Mouse (Mus musculus): ENCODE results near the gene Proser2. TPM values are rescaled to one million over a fixed set of nuclear protein-coding genes. Genes with fewer than 3 reads are reported as not detected.
"Not testable (repeated sequence)": the region's sequence is repeated elsewhere in the genome, so short reads cannot be mapped to it uniquely, and the experiment has no call there.

Proser2 gene
- total RNA-seq, 4 experiments from 2014 or later = 0.70 to 0.97 (median 0.90) TPM

DNA sequence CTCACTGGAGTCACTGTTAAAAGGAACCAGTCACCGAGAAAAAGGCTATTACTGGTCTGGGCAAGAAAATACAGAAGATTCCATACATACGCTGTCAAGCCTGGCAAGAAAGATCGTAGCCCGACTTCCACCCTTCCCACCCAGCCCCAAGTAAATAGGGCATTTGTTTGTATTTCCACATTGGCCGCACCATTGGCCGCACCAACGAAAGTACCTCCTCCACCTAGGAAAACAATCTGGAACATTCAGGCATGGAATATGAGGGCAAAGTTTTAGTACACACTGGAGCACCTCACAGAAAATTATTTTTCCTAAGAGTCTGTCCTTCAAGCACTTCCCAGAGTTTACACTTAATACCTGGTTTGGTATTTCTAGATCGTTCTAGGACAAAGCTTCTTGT lies 1.1 kb downstream of the Proser2 start:
- DNase-seq (ENCODE audit: low spot score in 2 of 2) = no peak

DNA sequence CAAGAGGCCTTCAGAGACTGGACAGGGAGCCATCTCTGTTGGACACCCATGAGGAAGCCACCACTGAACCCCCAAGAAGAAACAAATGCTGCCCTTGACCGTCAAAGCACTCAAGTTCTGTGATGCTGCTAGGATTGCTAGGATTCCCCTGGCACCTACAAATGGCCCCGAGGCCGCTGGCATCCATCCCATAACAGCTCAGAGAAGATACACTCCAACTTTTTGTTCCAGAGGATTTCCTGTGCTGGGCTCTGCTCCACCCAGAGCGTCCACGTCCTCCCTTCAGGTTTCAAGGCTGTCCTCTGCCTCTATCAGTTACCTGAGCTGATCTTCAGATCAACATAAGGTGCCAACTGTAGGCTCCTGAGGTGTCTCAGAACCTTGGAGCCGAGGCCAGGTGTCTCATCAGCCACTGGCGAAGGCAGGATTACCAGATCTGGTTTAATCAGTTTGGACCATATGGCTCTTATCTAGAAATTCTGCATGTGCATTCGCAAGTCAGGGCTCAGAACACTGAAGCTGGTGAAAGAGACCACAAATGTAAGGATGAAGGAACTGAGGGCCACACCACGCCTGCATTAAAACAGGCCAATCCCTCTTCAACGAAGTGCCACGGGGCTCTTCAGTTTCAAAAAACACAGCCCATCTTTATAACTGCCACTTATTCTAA lies 1.7 kb downstream of the Proser2 start:
- no peak for DNase-seq (ENCODE audit: low spot score in 2 of 2)

DNA sequence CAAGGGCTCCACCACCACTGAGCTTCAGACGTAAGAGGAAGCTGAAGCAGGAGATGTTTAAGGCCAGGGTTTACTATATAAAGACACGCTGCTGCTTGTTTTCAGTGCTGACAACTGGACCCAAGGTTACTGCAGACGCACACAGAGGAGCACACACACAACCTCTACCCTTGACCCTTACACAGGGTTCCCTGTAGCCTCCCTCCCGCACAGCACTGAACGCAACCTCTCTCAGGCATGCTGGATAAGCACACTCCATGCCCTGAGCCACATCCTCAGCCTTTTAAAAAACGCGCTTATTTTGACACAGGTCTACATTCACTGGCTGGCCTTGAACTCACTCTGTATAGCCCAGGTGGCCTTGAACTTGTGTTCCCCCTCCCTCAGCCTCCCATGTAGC lies 7.0 kb downstream of the Proser2 start:
- DNase-seq (ENCODE audit: low spot score in 2 of 2) = no peak

DNA sequence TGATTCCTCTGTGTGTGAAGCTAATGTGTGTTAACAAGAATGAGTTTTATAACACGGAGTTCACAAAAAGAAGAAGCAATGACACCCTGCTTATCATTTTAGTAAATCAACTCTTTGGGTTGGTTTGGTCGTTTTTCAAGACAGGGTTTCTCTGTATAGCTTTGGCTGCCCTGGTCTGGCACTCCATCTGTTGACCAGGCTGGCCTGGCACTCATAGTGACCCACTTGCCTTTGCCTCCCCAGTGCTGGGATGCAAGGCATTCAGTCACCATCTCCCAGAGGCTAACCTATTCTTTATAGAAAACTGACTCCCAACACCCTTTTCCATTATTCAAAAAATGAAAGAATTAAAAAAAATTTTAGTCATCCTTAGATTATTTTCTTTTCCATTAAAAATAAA lies 8.9 kb downstream of the Proser2 start:
- DNase-seq (ENCODE audit: low spot score in 2 of 2) = no peak

DNA sequence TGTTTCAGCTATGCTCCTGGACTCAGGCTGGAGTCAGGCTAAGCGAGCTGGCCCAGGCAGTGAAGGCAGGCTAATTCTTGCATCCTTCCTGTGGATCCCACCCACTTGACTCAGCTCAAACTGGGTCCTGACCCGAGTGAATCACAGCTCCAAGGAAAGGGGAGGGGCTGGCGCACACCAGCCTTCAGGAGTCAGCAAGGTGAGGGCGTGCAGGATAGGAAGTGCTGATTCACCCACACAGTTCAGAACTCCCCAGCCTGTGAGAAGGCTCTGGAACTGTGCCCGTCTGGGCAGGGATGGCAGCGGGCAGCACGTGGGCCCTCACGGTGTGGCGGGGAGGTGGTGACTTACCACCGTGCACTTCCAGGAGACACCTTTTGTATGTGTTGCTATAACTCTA lies 11.8 kb downstream of the Proser2 start:
- no peak for DNase-seq (ENCODE audit: low spot score in 2 of 2)

DNA sequence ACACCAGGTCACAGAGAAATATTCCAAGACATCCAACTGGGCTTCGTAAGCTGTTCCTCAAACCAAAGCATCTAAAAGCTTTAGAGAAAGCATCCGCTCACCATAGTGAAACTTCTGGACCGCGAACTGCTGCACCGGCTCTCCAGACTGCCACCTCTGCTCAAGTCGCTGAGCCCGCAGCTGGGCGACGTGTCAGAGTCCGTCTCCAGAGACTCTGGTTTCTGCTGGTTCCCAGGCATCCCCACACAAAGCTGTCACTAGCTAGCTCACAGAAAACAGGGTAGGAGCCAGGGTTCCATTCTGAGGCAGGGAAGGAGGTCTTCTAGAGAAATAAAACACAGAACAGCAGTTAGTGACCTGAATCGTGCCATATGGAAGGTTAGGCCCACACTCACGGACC lies 16.2 kb downstream of the Proser2 start:
- no peak for DNase-seq (ENCODE audit: low spot score in 2 of 2)

DNA sequence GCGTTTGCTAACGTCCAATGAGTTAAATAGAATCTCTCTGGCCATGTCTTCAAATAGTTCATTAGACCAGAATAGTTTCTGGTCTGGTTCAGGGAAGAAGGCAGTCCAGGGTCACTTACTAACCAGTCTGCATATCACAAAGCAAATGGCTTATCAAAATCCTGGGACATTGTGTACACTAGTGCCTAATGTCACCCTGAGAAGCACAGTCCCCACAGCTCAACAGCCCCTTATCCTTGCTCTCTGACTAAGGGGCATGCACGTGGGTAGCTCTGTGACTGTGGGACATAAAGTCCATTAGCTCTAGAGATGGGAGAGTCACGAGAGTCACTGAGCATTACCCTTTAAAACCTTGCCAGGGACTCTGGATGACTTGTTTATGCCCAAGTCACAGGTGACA lies 17.4 kb downstream of the Proser2 start:
- DNase-seq (ENCODE audit: low spot score in 2 of 2) = no peak

DNA sequence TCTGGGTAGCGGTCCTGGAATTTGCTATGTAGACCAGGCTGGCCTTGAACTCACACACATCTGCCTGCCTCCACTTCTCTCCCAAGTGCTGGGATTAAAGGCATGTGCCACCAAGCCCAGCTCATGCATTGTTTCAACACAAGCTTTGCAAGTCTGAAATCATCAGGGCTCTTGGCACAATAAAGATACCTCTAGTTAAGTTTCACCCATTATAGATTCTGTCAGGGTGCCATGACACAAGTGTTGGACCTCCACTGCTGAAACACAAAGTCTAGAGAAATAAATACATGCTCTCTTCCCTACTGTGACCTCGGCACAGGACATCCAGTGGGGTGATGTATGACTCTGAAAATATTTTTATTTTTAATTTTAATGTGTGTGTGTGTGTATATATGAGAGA lies 24.6 kb downstream of the Proser2 start:
- no peak for DNase-seq (ENCODE audit: low spot score in 2 of 2)

DNA sequence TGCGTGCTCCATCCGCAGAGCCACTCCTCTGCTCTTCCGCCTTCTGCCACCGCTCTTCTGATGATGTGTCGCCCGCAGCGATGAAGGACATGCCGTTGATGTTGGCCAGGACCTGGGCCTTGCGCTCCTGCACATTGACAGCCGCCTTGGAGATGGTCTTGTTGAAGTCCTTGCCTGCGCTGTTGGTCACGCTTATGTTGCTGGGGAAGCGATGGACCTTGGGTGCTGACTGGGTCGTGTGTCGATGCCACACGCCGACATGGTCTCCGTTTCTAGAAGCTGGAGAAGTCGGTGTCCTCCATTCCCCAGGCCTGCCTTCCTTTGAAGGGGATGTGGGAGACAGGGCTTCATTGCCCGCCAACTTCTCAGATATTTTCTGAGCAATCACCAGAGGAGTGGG lies 29.3 kb downstream of the Proser2 start:
- no peak for DNase-seq (ENCODE audit: low spot score in 2 of 2)

DNA sequence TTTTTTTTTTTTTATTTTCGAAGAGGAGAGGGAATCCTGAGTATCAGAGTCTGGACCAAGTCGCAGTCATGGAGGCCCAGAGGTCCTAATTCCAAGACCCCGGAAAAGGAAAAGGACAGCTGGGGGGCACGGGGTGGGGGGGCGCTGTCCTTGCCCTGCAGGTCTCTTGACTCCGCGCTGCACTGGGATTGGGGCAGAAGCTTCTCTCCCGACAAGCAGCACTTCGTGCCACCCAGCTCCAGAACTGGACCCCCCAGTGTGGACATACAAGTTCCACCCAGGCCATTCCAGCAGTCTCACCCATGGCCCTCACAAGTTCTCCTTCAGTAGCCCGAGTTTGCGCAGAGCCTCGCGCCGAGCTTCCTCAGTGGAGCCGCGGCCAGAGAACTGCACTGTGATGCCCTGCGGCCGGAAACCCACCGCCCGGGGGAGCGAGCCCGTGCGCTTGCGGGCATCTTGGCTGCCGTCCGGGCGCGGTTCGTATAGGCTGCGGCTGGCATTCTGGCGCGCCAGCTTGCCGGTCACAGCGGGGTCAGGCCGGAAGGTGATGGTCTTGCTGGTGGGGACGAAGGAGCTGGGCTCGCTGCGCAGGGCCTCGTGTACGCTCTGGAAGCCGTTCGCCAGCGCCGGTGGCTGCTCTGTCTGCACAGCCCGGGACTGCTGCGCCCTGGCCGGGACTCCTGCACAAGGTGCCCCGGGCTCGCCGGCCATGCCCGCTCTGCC lies 29.8 kb downstream of the Proser2 start:
- no peak for DNase-seq (ENCODE audit: low spot score in 2 of 2)

DNA sequence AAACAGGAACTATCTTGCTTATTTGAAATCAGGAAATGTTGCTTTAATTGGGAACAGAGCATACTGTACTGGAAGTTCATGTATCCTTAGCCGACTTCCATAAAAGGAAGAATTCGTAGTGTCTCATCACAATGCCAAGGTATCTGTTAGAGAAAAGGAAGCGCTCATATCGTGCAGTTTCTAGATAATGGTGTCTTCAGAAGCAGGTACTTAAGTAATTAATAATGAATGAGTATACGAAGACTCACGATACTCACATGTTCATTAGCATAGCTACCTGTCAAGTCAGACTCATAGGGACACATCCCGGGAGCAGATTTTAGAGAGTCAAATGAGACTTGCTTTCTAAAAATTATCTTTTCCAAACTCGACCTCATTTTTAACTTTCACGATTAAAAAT lies 30.6 kb downstream of the Proser2 start:
- no peak for DNase-seq (ENCODE audit: low spot score in 2 of 2)

DNA sequence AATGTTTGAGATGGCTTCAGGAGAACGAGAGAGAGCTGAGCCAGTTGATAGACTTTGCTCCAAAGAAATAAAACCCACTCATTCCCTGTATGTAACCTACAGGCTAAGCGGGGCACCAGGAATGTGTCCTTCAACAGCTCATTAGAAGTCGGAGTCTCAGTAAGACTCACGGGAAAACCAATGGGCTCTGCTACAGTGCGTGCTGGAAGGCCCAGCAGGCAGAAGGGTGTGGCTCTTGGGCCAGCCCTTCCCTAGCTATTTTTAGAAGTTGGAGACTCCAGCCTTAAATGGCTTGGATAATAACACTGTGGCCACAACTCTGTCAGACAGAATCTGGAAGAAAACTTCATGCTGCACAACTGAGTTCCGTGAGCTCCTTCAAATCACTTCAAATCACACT lies 31.1 kb downstream of the Proser2 start:
- no peak for DNase-seq (ENCODE audit: low spot score in 2 of 2)

DNA sequence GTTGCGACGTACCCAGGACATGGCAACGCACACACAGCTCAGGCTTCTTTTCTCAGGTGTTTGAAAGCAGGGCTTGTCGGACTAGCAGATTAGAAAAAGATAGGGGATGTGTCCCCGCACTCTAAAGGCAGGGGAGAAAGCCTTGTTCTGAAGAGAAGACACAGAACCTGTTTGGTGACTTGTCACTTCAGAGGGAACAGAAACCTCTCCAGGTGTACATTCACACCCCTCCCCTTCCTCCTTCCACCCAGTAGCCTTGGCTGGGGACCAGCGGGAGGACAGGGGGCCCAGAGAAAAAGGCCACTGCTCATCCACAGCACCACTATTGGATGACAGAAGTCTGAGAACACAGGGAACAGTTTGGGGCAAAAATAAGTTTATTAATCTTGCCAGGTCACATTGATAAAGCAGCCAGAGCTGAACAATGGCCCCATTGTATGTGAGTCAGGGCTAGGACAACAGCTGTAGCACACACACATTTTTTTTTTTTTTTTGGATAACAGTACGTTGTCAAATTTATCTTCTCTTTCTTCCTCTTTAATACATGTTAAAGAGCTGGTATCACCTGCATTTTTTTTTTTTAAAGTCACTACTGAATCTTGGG lies 32.8 kb downstream of the Proser2 start:
- no peak for DNase-seq (ENCODE audit: low spot score in 2 of 2)

DNA sequence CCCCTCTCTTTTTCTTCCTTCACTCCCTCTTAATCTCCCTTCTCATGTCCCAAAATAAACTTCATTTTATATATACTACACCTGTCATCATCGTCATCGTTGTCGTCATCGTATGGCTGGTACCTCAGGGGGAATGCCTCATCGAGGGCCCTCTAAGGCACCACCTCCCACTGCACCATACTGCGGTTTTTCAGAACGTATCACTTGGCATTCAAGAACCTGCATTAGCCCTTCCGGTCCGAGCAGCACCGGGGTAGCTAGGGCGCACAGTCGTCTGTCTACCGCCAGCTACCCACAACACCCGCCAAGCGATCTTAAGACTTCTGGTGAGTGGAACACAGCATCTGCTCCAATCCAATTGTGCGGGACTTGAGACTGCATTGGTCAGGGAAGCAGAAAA lies 40.1 kb downstream of the Proser2 start:
- not testable (repeated sequence) for DNase-seq (ENCODE audit: low spot score in 2 of 2)

DNA sequence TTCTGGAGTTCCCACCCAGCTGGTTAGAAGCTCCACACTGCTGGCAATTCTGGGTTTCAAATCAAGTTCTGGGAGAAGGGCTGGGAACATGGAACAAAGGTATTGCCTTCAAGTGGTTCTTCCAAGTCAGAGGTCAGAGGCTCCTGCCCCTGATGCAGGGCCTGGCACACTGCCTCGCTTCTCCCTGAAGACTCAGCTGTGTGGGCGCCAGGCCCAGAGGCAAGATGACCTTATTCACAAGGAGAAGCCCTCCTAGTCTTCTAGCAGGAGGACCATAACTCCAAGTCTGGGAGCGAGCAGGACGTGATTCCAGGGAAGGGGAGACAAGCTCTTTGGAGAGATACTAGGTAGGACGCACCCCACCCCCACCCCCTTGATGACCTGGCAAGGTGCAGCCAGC lies 42.9 kb downstream of the Proser2 start:
- peak; percentile 6 to 42 for DNase-seq (ENCODE audit: low spot score in 2 of 2)

DNA sequence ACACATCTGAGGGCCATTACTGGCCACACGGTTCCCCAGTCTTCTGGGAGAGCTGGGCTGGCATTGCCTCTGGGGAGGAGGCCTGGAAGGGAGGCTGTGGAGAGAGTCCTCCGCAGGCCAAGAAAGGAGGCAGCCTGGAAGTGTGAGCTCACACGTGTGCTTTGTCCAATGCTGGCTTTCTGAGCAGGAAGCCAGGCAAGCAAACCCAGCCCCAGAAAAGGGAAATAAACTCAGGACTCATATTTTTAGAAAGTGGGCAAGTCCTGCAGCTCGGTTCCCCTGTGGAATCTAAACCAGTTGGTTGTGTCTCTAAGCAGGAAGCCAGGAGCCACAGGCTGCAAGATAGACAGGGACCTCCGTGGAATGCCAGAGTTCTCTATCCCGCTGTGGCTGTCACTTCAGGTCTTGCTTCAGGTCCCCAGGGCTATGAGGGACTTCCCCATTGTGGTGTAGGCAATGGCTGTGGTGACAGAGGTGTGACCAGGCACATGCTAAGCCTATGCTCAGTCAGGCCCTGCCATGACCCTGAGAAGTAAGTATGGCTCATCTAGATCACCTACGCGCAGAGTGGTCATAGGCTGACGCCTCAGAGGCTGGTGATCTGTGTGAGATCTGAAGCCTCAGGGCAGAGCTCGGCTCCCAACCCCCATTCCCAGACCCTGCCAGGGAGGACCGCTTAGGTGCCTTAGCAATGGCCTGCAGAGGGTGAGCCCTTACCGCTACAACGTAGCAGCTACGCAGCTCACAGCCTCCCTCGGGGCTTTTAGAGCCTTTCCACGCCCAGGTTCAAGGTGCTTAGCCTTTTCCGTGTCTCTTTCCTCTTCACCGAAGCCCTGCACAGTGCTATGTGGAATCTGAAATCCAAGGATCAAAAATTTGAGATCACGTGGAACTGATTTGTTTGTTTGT lies 44.1 kb downstream of the Proser2 start:
- no peak for DNase-seq (ENCODE audit: low spot score in 2 of 2)

DNA sequence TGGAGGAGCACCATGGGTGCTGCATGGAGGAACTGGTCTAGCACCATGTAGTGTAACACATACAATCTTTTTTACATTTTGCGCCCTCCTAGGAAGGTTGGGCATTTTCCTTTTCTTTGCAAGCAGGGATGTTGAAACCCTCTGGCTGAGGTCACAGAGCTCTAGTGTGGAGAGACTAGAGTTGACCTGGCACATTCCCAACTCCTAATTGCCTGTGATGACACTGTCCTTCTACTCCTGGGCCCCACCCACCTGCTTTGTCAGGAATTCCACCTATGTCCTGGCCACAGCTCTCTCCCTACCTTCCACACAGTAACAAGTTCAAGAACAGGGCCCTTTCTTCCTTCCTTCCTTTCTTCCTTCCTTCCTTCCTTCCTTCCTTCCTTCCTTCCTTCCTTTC lies 46.3 kb downstream of the Proser2 start:
- DNase-seq (ENCODE audit: low spot score in 2 of 2) = no peak

DNA sequence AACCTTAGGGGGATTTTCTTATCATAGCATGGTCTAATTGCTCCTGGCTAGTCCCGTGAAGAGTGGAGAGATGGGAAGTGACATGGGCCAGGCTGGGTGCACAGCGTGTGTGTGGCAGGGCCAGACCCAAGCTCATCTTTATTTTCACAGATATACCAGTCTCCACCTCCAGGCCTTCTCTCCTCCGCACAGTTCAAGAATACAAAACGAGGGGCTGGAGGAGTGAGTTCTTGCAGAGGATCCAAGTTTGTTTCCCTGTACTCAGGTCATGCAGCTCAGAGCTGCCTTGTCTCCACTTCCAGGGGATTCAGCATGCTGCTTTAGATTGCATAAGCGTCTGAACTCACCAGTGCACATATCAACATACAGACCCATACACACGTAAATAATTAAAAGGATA lies 47.4 kb downstream of the Proser2 start:
- no peak for DNase-seq (ENCODE audit: low spot score in 2 of 2)

DNA sequence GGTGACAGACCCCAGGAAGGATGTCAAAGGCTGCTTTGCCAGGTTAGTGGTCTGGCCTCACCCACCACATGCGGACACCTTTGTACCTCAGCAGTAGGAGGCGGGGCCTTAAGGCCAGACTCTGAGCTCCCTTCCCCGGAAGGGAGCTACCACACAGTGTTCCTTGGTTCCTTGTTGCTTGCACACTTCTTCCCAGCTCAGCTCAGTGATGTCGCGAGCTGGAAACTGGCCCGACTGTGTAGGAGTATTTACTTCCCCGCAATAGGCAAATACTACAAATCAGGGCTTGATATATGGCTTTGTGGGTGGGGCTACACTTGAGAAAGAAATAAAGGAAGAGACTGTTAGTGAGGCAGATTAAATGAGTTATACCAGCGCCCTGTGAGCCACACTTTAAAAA lies 48.9 kb downstream of the Proser2 start:
- no peak for DNase-seq (ENCODE audit: low spot score in 2 of 2)

DNA sequence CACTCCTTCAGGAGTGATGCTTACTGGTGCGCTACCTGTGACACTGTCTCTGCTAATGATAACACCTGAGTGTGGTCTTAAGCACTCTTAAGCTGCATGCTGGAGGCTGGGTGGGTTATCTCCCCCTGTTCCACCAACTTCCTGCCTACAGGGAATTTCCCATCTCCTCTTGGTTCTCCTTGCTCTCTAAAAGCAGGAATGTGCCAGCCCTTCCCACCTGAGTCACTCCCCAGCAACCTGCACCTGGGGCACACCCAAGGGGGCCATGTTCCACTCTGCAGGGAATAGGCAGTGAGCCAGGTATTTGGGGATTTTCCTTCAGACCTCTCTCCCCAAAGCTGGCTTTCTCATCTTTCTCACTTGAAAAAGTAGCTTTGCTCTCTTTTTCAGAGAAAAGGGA lies 50.0 kb downstream of the Proser2 start:
- DNase-seq (ENCODE audit: low spot score in 2 of 2) = no peak

DNA sequence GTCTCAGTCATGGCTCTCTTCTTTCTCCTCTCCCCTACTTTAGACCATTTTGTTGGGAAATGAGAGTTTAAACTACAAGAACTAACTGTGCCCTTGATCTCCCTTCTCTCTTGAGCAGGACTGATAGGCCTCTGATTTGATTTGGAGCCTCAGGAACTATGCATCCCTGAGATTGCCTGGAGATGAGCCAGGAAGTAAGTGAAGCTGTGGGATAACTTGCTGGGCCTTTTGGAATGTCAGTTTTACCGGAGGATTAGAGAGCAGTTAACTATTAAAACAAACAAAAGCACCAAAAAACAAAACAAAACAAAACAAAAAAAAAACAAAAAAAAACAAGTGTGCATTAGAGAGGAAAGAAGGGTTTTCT lies 54.5 kb downstream of the Proser2 start:
- no peak for DNase-seq (ENCODE audit: low spot score in 2 of 2)
